Mouse (Mus musculus): ENCODE data around the gene Ccdc54.

The Ccdc54 gene

DNA sequence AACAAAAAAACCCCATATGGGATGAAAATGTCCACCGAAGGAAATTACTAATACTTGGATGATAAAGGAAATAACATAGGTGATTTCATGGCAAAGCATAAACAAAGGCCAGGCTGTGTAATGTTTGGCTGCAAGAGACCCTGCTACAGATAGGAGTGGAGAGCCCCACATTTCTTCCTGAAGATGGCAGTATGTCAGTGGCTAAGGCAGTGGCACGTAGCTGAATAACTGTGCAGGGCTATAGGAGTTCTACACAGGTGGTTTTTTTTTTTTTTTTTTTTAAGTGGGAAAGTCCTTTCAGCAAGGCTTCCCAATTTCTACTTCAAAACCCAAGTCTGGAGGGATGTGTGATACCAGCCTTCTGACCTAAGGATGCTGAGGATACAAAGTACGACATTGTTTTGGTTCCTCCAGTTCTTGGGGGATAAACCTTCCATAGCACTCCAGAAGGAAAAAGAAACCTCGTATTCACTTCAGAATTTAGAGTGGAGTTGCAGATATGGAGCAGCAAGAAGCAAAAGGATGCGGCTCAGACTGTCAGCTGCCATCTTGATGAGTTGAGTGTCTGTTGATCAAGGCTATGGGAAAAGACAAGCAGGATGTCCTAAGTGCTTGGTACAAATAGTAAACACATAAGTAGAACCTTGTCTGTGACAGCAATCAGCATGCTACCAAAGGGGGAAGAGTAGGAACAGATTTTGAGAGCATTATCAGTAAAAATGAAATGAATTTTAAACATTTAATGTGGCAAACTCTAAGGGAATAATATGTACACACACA lies 48.2 kb downstream of the Ccdc54 start:
- no peak for DNase-seq (ENCODE audit: low spot score)

Measured in layer of hippocampus, adult 11-12 months (tissue).